Mouse (Mus musculus) ES-Bruce4 (cell line): ENCODE measurements around the gene Slc43a2. TPM values are rescaled to one million over a fixed set of nuclear protein-coding genes. Genes with fewer than 3 reads are reported as not detected.

Experiments used
- H3K27ac ChIP-seq: 2 replicates; pipeline ENCODE4 v1.5.1; 2012; ENCODE audit warnings: low read length, inconsistent platforms; ENCODE audit not compliant: insufficient read depth
- H3K27me3 ChIP-seq: 2 replicates; pipeline ENCODE4 v1.6.1; 2012; ENCODE audit warnings: mild to moderate bottlenecking, low read length, inconsistent platforms; ENCODE audit not compliant: control insufficient read depth, poor library complexity, insufficient read depth, severe bottlenecking
- H3K36me3 ChIP-seq: 2 replicates; pipeline ENCODE4 v1.6.1; 2012; ENCODE audit warnings: inconsistent platforms, mild to moderate bottlenecking, low read length, moderate library complexity; ENCODE audit not compliant: control insufficient read depth, poor library complexity, insufficient read depth, severe bottlenecking
- H3K4me1 ChIP-seq: one replicate; pipeline ENCODE4 v1.8.1; 2011; ENCODE audit warnings: low read length; ENCODE audit not compliant: control insufficient read depth, insufficient read depth
- H3K4me3 ChIP-seq: 2 replicates; pipeline ENCODE4 v1.5.1; 2011; ENCODE audit warnings: low read depth, mild to moderate bottlenecking, low read length
- H3K9ac ChIP-seq: 2 replicates; pipeline ENCODE4 v1.6.1; 2012; ENCODE audit warnings: low read depth, mild to moderate bottlenecking, inconsistent platforms; ENCODE audit not compliant: poor library complexity, severe bottlenecking
- H3K9me3 ChIP-seq: replicated peaks from 2 replicates; pipeline ENCODE4 v1.6.1; 2012; ENCODE audit warnings: mild to moderate bottlenecking, low read length, inconsistent platforms; ENCODE audit not compliant: control insufficient read depth, poor library complexity, insufficient read depth, severe bottlenecking
- CTCF ChIP-seq: IDR thresholded peaks from one replicate; pipeline ENCODE4 v1.8.1; 2011; ENCODE audit warnings: low read depth, low read length
- EP300 ChIP-seq: IDR thresholded peaks from 2 replicates; pipeline ENCODE4 v1.6.1; 2011; ENCODE audit warnings: low read depth, low read length; ENCODE audit not compliant: insufficient read depth
- POLR2A ChIP-seq: IDR thresholded peaks from one replicate; pipeline ENCODE4 v1.8.1; 2011; ENCODE audit warnings: low read length; ENCODE audit not compliant: insufficient read depth
- polyA plus RNA-seq: library from polyadenylated mRNA; stranded (reverse); fragments of >200 nt; gene quantifications from 2 replicates; pipeline ENCODE4 v1.2.4, GENCODE M21; 2011; ENCODE audit warnings: low read depth; ENCODE audit not compliant: missing spikeins, insufficient read depth, insufficient read length

Slc43a2 gene
- polyA plus RNA-seq, 1 experiment: 11.3 TPM

GRCm38 (mm10) chr11:75574378-75575123 lies 43.1 kb downstream of the Slc43a2 start:
- no peaks in the 10 kb centered on the region for H3K27me3 ChIP-seq
- H3K36me3 ChIP-seq: no peaks in the 10 kb centered on the region
- H3K4me3 ChIP-seq: no peak overlapping the region
- no peaks in the 10 kb centered on the region for H3K9me3 ChIP-seq
- no peak overlapping the region for H3K27ac ChIP-seq
- H3K9ac ChIP-seq: no peak overlapping the region
- peaks cover 4% of the 10 kb centered on the region for H3K4me1 ChIP-seq
- no peak for TF ChIP-seq EP300
- no peak for TF ChIP-seq CTCF
- TF ChIP-seq POLR2A: no peak

GRCm38 (mm10) chr11:75575560-75576123 lies 44.1 kb downstream of the Slc43a2 start:
- H3K4me1 ChIP-seq: peaks cover 4% of the 10 kb centered on the region
- no peak overlapping the region for H3K4me3 ChIP-seq
- TF ChIP-seq POLR2A (no peak), CTCF (no peak), EP300 (no peak)
- H3K9ac ChIP-seq: no peak overlapping the region
- H3K27me3 ChIP-seq: no peaks in the 10 kb centered on the region
- H3K9me3 ChIP-seq: no peaks in the 10 kb centered on the region
- H3K36me3 ChIP-seq: no peaks in the 10 kb centered on the region
- no peak overlapping the region for H3K27ac ChIP-seq

- Histone ChIP-seq H3K36me3 (no peaks in the 10 kb centered on the region), H3K9ac (no peak overlapping the region), H3K9me3 (no peaks in the 10 kb centered on the region), H3K27ac (no peak overlapping the region), H3K4me3 (no peak overlapping the region), H3K4me1 (no peaks in the 10 kb centered on the region), H3K27me3 (no peaks in the 10 kb centered on the region)
- TF ChIP-seq EP300: no peak
- no peak for TF ChIP-seq CTCF
- no peak for TF ChIP-seq POLR2A
Observed at GRCm38 (mm10) chr11:75578609-75579008, 47.1 kb downstream of the Slc43a2 start.

GRCm38 (mm10) chr11:75581495-75582149 lies 50.1 kb downstream of the Slc43a2 start:
- TF ChIP-seq EP300: no peak
- TF ChIP-seq POLR2A: no peak
- Histone ChIP-seq H3K27me3 (no peaks in the 10 kb centered on the region), H3K9ac (no peak overlapping the region), H3K9me3 (no peaks in the 10 kb centered on the region), H3K4me1 (no peaks in the 10 kb centered on the region), H3K36me3 (no peaks in the 10 kb centered on the region), H3K27ac (no peak overlapping the region), H3K4me3 (no peak overlapping the region)

- H3K4me3 ChIP-seq: no peak overlapping the region
- TF ChIP-seq CTCF (no peak), EP300 (no peak), POLR2A (no peak)
- H3K9ac ChIP-seq: no peak overlapping the region
- no peaks in the 10 kb centered on the region for H3K36me3 ChIP-seq
- no peak overlapping the region for H3K27ac ChIP-seq
- H3K9me3 ChIP-seq: no peaks in the 10 kb centered on the region
- no peaks in the 10 kb centered on the region for H3K27me3 ChIP-seq
- H3K4me1 ChIP-seq: no peaks in the 10 kb centered on the region
Observed at GRCm38 (mm10) chr11:75583521-75583920, 52.0 kb downstream of the Slc43a2 start.

GRCm38 (mm10) chr11:75585061-75585460 lies 53.6 kb downstream of the Slc43a2 start:
- TF ChIP-seq POLR2A: no peak
- TF ChIP-seq CTCF: no peak
- no peak for TF ChIP-seq EP300
- no peaks in the 10 kb centered on the region for H3K9me3 ChIP-seq
- no peaks in the 10 kb centered on the region for H3K36me3 ChIP-seq
- no peak overlapping the region for H3K4me3 ChIP-seq
- no peaks in the 10 kb centered on the region for H3K4me1 ChIP-seq
- no peak overlapping the region for H3K9ac ChIP-seq
- H3K27ac ChIP-seq: no peak overlapping the region
- H3K27me3 ChIP-seq: no peaks in the 10 kb centered on the region
